Mouse (Mus musculus): ENCODE results near the gene Heg1. TPM values are rescaled to one million over a fixed set of nuclear protein-coding genes. Genes with fewer than 3 reads are reported as not detected.

Gene Heg1
- polyA plus RNA-seq, 1 experiment from 2014 or later: 9.4 TPM

DNA sequence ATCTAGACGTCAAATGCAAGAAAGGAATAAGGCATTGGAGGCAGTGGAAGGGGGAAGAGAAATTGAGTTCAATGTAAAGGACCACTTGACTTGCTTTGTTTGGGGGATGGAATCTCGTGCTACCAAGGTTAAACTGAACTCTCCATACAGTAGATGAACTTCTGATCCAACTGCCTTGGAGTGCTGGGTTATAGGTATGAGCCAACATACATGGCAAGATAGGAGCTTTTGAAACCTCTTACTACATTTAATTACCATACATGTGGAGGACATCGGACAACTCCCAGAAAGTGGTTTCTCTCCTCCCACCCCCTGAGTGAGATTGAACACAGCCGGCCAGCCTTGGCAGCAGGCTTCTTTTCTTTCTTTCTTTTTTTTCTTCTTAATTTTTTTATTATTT lies 110.9 kb downstream of the Heg1 start:
- Histone ChIP-seq H3K9ac (ENCODE audit: low read depth, low read length) (no peak overlapping the region), H3K9me3 (replicated peaks; ENCODE audit: control insufficient read depth, low read length, poor library complexity, severe bottlenecking) (no peaks in the 10 kb centered on the region), H3K4me1 (ENCODE audit: control insufficient read depth, insufficient read depth, low read length) (no peaks in the 10 kb centered on the region), H3K36me3 (ENCODE audit: control insufficient read depth, insufficient read depth, low read length) (no peaks in the 10 kb centered on the region), H3K4me3 (ENCODE audit: low read depth, low read length) (no peak overlapping the region), H3K4me2 (ENCODE audit: low read length) (no peak overlapping the region), H3K27ac (ENCODE audit: low read length) (no peak overlapping the region), H3K27me3 (ENCODE audit: control insufficient read depth, insufficient read depth, low read depth, low read length) (no peaks in the 10 kb centered on the region)
- no peak for ATAC-seq
- WGBS: 82% methylated on average over 4 of the region's 4 CpGs

DNA sequence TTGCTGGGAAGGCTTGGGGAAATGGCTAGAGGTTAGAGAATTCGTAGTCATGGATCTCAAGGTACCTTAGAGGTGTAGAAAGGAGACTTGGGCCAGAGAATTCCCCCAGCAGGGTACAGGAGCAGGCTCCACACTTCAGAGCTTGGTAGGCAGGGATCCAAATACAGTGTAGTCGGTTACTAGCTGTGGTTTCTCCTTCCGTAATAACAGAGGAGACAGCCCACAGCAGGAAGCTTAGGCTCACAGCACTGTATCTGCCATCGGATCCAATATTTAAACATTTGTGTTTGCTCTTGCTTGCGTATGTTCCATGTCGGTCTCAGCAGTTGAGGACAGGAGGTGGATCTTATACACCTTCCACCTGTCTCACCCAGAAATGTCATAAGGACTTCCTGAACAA lies 111.7 kb downstream of the Heg1 start:
- no peak for ATAC-seq

DNA sequence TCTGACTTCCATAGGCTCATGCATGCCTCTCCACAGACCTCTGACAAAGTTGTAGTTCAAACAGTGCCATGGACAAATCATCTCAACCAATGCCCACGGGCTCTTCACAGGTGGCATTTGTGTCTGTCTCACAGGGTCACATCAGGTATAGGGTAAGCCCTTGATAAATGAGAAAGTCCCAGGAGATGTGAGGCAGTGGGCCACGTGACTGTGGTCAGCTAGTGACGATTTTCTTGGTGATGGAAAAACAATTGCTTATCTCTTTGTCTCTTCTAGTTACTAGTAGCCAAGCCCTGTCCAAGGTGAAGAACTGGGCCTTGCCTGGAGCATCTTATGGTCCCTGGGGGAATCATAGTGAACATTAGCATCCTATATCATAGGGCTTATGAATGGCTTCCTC lies 112.6 kb downstream of the Heg1 start:
- no peaks in the 10 kb centered on the region for H3K4me1 ChIP-seq (ENCODE audit: control insufficient read depth, insufficient read depth, low read length)
- H3K9me3 ChIP-seq (replicated peaks; ENCODE audit: control insufficient read depth, low read length, poor library complexity, severe bottlenecking): no peaks in the 10 kb centered on the region
- ATAC-seq: no peak
- no peak overlapping the region for H3K27ac ChIP-seq (ENCODE audit: low read length)
- H3K4me3 ChIP-seq (ENCODE audit: low read depth, low read length): no peak overlapping the region
- no peak overlapping the region for H3K9ac ChIP-seq (ENCODE audit: low read depth, low read length)
- H3K36me3 ChIP-seq (ENCODE audit: control insufficient read depth, insufficient read depth, low read length): no peaks in the 10 kb centered on the region
- 89% methylated on average over 3 of the region's 3 CpGs for WGBS
- H3K4me2 ChIP-seq (ENCODE audit: low read length): no peak overlapping the region
- H3K27me3 ChIP-seq (ENCODE audit: control insufficient read depth, insufficient read depth, low read depth, low read length): no peaks in the 10 kb centered on the region

More for the DNA sequence above, 111.7 kb downstream of the Heg1 start:
- Histone ChIP-seq H3K4me2 (ENCODE audit: low read length) (no peak overlapping the region), H3K27ac (ENCODE audit: low read length) (no peak overlapping the region), H3K9me3 (replicated peaks; ENCODE audit: control insufficient read depth, low read length, poor library complexity, severe bottlenecking) (no peaks in the 10 kb centered on the region), H3K36me3 (ENCODE audit: control insufficient read depth, insufficient read depth, low read length) (no peaks in the 10 kb centered on the region), H3K9ac (ENCODE audit: low read depth, low read length) (no peak overlapping the region), H3K4me1 (ENCODE audit: control insufficient read depth, insufficient read depth, low read length) (no peaks in the 10 kb centered on the region), H3K27me3 (ENCODE audit: control insufficient read depth, insufficient read depth, low read depth, low read length) (no peaks in the 10 kb centered on the region), H3K4me3 (ENCODE audit: low read depth, low read length) (no peak overlapping the region)
- 82% methylated on average over 6 of the region's 6 CpGs for WGBS

DNA sequence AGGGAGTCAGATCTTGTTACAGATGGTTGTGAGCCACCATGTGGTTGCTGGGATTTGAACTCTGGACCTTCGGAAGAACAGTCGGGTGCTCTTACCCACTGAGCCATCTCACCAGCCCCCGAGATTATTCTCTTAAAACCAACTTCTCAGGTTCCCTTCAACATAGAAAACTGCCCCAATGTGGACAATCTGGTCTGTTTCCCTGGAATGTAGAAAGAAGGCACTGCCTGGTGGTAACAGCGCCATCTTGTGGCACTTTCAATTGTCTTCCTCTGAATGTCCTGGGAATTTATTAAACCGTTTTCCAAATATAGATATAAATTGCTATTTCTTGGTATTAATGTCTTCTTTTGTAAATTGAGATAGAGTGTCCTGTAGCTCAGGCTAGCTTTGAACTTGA lies 113.7 kb downstream of the Heg1 start:
- no peaks in the 10 kb centered on the region for H3K4me1 ChIP-seq (ENCODE audit: control insufficient read depth, insufficient read depth, low read length)
- 40% methylated on average over 5 of the region's 5 CpGs for WGBS

DNA sequence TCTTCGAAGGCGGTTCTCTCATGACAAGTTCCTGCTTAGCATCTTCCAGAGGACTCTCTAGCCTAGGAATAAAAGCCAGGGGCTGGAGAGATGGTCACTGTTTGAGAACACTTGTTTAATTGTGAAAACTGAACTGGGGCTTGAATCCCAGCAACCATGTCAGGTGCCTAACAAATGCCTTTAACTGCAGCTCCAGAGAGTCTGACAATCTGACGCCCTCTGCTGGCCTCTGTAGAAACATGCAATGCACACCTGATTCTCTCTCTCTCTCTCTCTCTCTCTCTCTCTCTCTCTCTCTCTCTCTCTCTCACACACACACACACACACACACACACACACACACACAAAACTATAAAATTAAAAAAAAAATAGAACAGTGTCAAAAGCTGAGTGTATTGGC lies 125.8 kb downstream of the Heg1 start:
- Histone ChIP-seq H3K9me3 (replicated peaks; ENCODE audit: control insufficient read depth, low read length, poor library complexity, severe bottlenecking) (no peaks in the 10 kb centered on the region; the same call in 1 of the 2 replicates), H3K27me3 (ENCODE audit: control insufficient read depth, insufficient read depth, low read depth, low read length) (no peaks in the 10 kb centered on the region)
- no peak for ATAC-seq

More for the DNA sequence above, 113.7 kb downstream of the Heg1 start:
- Histone ChIP-seq H3K9ac (ENCODE audit: low read depth, low read length) (no peak overlapping the region), H3K9me3 (replicated peaks; ENCODE audit: control insufficient read depth, low read length, poor library complexity, severe bottlenecking) (no peaks in the 10 kb centered on the region), H3K36me3 (ENCODE audit: control insufficient read depth, insufficient read depth, low read length) (no peaks in the 10 kb centered on the region), H3K27me3 (ENCODE audit: control insufficient read depth, insufficient read depth, low read depth, low read length) (no peaks in the 10 kb centered on the region), H3K4me2 (ENCODE audit: low read length) (no peak overlapping the region), H3K27ac (ENCODE audit: low read length) (no peak overlapping the region), H3K4me3 (ENCODE audit: low read depth, low read length) (no peak overlapping the region)
- ATAC-seq: no peak

DNA sequence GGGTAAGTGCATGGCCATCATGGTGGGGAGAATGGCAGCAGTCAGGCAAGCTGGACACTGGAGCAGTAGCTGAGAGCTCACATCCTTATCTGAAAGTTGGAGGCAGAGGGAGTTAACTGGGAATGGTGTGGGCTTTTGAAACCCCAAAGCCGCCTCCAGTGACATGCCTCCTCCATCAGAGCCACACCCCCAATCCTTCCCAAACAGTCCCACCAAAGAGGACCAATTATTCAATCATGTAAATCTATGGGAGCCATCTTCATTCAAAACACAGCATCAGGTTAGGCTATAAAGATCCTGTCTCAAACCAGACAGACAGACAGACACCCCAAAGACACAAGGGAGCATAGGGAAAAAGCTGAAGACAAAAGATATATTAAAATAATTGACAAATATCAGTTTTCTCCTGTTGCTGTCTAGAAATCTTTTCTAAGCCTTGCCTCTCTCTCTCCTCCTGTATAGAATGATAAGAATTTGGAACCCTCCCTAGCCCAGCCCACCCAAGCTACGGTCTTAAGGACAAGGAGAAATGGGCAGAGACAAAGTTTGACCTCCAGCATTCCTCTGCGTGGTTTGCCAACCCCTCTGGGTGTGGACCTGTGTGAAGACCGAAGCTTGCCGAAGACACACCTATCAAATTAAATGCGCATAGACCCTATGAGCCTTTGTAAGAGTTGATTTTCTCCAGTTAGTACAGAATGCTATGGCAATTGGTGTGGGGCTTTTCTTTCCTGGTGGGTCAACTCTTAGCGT lies 134.4 kb downstream of the Heg1 start:
- Histone ChIP-seq H3K9me3 (replicated peaks; ENCODE audit: control insufficient read depth, low read length, poor library complexity, severe bottlenecking) (no peaks in the 10 kb centered on the region), H3K4me3 (ENCODE audit: low read depth, low read length) (no peak overlapping the region), H3K36me3 (ENCODE audit: control insufficient read depth, insufficient read depth, low read length) (no peaks in the 10 kb centered on the region), H3K4me1 (ENCODE audit: control insufficient read depth, insufficient read depth, low read length) (no peaks in the 10 kb centered on the region), H3K9ac (ENCODE audit: low read depth, low read length) (no peak overlapping the region), H3K27ac (ENCODE audit: low read length) (no peak overlapping the region), H3K27me3 (ENCODE audit: control insufficient read depth, insufficient read depth, low read depth, low read length) (no peaks in the 10 kb centered on the region), H3K4me2 (ENCODE audit: low read length) (no peak overlapping the region)
- no peak for ATAC-seq
- 91% methylated on average over 7 of the region's 7 CpGs for WGBS

More for the DNA sequence above, 125.8 kb downstream of the Heg1 start:
- Histone ChIP-seq H3K4me1 (ENCODE audit: control insufficient read depth, insufficient read depth, low read length) (no peaks in the 10 kb centered on the region), H3K4me2 (ENCODE audit: low read length) (no peak overlapping the region), H3K27ac (ENCODE audit: low read length) (no peak overlapping the region), H3K9ac (ENCODE audit: low read depth, low read length) (no peak overlapping the region), H3K36me3 (ENCODE audit: control insufficient read depth, insufficient read depth, low read length) (no peaks in the 10 kb centered on the region), H3K4me3 (ENCODE audit: low read depth, low read length) (no peak overlapping the region)
- 69% methylated on average over 3 of the region's 3 CpGs for WGBS

DNA sequence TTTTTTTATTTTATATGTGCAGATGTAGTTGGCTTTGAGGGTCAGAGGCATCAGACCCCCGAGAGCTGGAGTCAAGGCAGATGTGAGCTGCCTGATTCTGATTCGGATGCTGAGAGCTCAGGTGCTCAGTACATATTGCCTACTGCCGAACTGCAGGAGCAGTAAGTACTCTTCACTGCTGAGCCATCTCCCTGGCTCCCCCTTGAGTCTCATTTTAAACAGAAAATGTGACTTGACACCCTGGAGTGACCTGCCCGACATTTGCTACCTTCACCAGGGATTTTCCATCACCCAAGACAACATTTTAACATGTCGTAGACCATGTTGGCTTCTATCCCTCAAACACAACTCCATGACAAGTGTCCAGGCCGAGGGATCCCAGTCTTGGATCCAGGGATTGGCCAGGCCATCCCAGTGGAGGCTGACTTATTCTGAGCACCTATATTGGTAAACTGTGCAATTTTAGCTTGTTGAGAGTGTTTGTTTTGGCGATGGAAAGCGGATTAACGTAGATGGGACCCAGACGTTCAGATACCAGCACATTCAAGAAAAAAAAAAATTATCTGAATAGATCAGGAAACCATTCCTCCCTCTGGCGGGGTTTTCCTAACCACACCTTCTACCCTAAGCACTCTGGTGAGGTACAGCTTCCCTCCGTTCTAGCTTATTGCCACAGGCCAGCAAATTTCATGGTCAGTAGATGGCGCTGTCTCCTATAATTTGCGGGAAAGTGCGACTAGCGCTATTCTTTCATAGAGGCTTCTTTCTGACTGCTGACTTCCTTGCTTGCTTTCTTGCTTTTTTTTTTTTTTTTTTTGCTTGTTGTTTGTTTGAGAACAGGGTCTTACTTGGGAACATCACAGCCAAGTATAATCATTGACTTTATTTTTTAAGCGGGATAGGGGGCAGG lies 136.4 kb downstream of the Heg1 start:
- Histone ChIP-seq H3K27ac (ENCODE audit: low read length) (no peak overlapping the region), H3K4me1 (ENCODE audit: control insufficient read depth, insufficient read depth, low read length) (no peaks in the 10 kb centered on the region), H3K27me3 (ENCODE audit: control insufficient read depth, insufficient read depth, low read depth, low read length) (no peaks in the 10 kb centered on the region), H3K4me2 (ENCODE audit: low read length) (no peak overlapping the region), H3K36me3 (ENCODE audit: control insufficient read depth, insufficient read depth, low read length) (no peaks in the 10 kb centered on the region), H3K9ac (ENCODE audit: low read depth, low read length) (no peak overlapping the region), H3K9me3 (replicated peaks; ENCODE audit: control insufficient read depth, low read length, poor library complexity, severe bottlenecking) (no peaks in the 10 kb centered on the region), H3K4me3 (ENCODE audit: low read depth, low read length) (no peak overlapping the region)
- ATAC-seq: peak; percentile 77
- WGBS: 19% methylated on average over 17 of the region's 17 CpGs
